Mouse (Mus musculus) mouse embryonic stem cell (cell line): ENCODE data around the gene Lsmem1.

Source experiments
- in situ Hi-C, 2 experiments: fragments of 300-500 bp; cut with MboI; formaldehyde crosslinking; loops; 1 replicate in 1 of 2; 3 replicates in 1 of 2; pipeline ENCODE4 v1.14.3; 2019 to 2020; ENCODE audit warnings: low sequenced_read_pairs in 2 of 2, low pct_unique_long_range_greater_than_20kb in 1 of 2, mixed read lengths in 1 of 2; ENCODE audit not compliant: unreplicated experiment in 1 of 2

The Lsmem1 gene

GRCm38 (mm10) chr12:40199302-40199701, at the start of gene Lsmem1:
Gene Lsmem1, minus strand, starts transcription at chr12:40199490.
- in situ Hi-C loops, result no loop called here

- in situ Hi-C loops, result no loop called here
Measured at GRCm38 (mm10) chr12:40248454-40249180, 49.3 kb upstream of the Lsmem1 start, which contains the start of gene Ifrd1. Gene Ifrd1, minus strand, starts transcription at chr12:40248504.

- in situ Hi-C loops, result no loop called here
Measured at GRCm38 (mm10) chr12:40247976-40248375, 48.7 kb upstream of the Lsmem1 start.

GRCm38 (mm10) chr12:40247384-40247783, 48.1 kb upstream of the Lsmem1 start:
- in situ Hi-C loops, result no loop called here

GRCm38 (mm10) chr12:40245434-40245970, 46.2 kb upstream of the Lsmem1 start:
- in situ Hi-C loops, result no loop called here

- in situ Hi-C loops, result no loop called here
Measured at GRCm38 (mm10) chr12:40244926-40245325, 45.6 kb upstream of the Lsmem1 start.

GRCm38 (mm10) chr12:40243821-40244221, 44.5 kb upstream of the Lsmem1 start:
- in situ Hi-C loops, result no loop called here

- in situ Hi-C loops, result no loop called here
Measured at GRCm38 (mm10) chr12:40243241-40243640, 44.0 kb upstream of the Lsmem1 start.

GRCm38 (mm10) chr12:40239161-40239560, 39.9 kb upstream of the Lsmem1 start:
- in situ Hi-C loops, result no loop called here

GRCm38 (mm10) chr12:40232231-40232630, 32.9 kb upstream of the Lsmem1 start:
- in situ Hi-C loops, result no loop called here

- in situ Hi-C loops, result no loop called here
Measured at GRCm38 (mm10) chr12:40231632-40232031, 32.3 kb upstream of the Lsmem1 start.

GRCm38 (mm10) chr12:40224171-40224880, 25.0 kb upstream of the Lsmem1 start:
- in situ Hi-C loops, result no loop called here

- in situ Hi-C loops, result no loop called here
Measured at GRCm38 (mm10) chr12:40223676-40224075, 24.4 kb upstream of the Lsmem1 start.

- in situ Hi-C loops, result no loop called here
Measured at GRCm38 (mm10) chr12:40223082-40223619, 23.9 kb upstream of the Lsmem1 start.

GRCm38 (mm10) chr12:40222251-40223081, 23.2 kb upstream of the Lsmem1 start:
- in situ Hi-C loops, result no loop called here

- in situ Hi-C loops, result no loop called here
Measured at GRCm38 (mm10) chr12:40221611-40222010, 22.3 kb upstream of the Lsmem1 start.

GRCm38 (mm10) chr12:40220896-40221295, 21.6 kb upstream of the Lsmem1 start:
- in situ Hi-C loops, result no loop called here

- in situ Hi-C loops, result no loop called here
Measured at GRCm38 (mm10) chr12:40220001-40220570, 20.8 kb upstream of the Lsmem1 start.
